Mouse (Mus musculus) right cerebral cortex, postnatal 25 days (tissue): ENCODE measurements around the gene Jpt1.
"Not testable (repeated sequence)": the region's sequence is repeated elsewhere in the genome, so short reads cannot be mapped to it uniquely, and the experiment has no call there.

Experiments
- DNase-seq: peaks from one replicate; pipeline ENCODE4 v3.0.0; 2022

Gene Jpt1

DNA sequence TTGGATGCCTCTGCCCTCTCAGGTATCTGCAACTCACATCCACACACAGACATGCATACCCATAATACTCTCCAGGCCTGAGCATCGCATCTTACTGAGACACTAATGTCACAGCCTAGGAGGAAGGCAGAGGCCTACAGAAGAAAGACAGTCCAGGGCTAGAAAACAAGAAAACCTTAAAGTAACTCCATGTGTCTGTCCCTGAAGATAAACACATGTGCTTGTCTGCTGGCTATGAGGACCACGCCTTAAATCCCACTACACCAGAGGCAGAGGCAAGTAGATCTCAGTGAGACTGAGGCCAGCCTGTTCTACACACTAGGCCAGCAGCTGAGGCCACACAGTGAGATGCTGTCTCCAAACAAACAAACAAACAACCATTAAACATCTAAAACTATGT, 3.1 kb downstream of the Jpt1 start:
- DNase-seq: no peak

DNA sequence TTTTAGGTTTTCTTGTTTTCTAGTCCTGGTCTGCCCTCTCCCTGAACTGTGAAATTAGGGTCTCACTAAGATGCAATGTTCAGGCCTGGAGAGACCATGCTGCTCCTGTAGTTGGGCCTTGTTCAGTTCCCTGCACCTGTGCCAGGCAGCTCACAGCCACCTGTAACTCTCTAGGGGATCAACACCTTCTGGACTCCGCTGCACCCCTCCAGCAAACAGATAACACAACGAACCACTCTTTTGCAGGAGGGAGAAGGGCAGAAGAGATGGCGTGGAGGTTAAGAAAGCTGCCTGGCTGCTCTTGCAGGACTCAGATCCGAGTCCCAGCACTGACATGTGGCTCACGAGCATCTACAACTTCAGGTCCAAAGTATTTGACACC, 3.7 kb downstream of the Jpt1 start:
- DNase-seq: no peak

DNA sequence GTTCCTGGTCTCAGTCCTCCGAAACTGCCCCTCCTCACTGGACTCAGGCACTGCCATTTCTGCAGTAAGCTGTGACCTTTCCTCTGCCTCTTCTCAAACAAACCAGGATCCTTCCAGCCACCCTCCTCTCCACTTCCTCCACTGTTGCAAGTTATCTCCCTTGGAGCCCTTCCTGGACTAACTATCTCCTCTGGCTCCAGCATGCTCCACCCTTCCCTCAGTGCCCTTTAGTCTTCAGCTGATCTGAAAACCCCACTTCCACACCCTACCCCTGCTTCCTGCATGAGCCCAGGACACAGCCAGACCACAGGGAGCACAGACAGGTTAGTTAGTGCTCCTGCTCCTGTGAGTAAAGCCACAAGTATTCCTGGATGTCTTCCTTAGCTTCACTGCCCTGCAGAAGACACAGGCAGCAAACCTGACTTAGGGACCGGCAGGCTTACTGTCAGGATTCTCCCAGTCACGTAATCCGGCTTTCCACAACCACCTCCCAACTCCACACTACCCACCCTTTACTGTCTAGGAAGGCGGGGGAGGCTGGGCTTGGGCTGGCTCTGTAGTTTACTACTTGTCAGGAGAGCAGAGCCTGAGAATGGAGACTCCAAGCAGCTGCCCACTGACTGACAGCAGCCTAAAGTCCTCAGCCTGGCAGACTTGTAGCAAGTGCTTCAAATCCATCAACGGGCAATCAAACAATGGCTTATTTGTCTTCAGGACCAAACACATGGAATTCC, 4.2 kb downstream of the Jpt1 start:
- peak; percentile 17 for DNase-seq

DNA sequence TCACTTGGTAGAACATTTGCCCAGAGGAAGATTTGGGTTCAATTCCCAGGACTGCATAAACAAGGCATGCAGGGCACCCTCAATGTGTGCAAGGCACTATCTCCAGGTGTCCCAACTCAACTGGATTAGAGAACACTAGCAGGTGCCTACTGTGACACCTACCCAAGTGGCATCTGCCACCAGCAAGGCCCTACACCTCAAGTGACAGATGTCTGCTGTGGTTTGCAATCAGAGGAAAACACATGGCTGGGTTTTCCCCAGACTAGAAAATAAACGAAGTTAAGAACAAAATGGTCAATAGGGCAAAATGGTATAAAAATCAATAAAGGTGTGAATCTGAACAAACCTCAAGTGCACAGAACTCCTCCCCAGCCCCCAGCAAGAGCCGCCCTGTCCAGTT, 6.1 kb downstream of the Jpt1 start:
- DNase-seq: no peak

DNA sequence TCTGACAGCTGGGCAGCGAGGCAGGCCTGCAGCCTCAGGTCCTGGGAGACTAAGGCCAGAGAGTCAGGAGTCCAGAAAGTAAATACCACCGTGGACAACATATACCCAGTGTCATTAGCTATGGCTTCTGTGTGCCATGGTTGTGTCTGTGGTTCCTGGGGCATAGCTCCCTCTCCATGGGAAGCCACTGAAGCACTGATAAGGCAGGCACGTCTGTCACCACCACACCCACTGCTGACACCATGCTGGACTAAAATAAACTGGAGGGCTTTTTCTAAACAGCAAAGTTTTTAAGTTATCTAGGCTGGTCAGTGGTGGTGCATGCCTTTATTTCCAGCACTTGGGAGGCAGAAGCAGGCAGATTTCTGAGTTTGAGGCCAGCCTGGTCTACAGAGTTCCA, 7.6 kb downstream of the Jpt1 start:
- DNase-seq: no peak

DNA sequence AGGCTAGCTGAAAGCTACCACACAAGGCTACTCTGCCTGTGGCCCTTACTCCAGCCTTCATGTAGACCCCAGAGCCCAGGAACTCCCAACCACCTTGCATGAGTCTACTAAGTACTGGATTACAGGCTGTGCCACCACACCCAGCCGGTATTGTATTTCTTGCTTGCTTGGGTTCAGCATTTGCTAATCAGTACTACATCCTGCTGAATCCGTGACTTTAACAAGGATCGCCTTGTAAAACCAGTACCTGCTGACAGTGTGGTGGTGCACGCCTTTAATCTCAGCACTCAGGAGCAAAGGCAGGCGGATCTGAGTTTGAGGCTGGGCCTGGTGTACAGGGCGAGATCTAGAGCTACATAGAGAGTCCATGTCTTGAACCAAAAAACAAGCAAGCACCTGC, 11.6 kb downstream of the Jpt1 start:
- DNase-seq: no peak

DNA sequence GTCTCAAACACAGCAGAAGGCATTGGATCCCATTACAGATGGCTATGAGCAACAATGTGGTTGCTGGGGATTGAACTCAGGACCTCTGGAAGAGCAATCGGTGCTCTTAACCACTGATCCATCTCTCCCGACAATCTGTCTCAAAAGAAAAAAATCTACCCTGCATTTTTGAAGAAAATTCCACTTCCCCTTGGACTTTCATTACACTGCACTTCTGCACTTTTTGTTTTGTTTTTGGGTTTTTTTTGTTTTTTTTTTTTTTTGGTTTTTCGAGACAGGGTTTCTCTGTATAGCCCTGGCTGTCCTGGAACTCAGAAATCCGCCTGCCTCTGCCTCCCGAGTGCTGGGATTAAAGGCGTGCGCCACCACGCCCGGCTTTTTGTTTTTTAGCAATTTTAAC, 17.6 kb downstream of the Jpt1 start:
- DNase-seq: not testable (repeated sequence)

DNA sequence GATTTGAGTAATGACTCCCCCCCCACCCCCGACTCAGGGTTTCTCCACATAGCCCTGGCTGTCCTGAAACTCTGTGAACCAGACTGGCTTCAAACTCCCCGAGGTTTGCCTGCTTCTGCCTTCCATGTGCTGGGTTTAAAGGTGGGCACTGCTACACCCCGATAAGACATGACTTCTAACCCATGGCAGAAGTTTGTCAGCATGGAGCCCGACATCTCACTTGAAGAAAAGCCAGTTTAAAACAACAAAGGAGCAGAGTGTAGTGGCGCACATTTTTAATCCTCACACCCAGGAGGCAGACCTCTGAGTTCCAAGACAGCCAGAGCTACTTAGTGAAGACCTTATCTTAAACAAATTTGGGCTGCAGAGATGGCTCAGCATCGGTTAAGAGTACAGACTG, 21.8 kb downstream of the Jpt1 start:
- no peak for DNase-seq

DNA sequence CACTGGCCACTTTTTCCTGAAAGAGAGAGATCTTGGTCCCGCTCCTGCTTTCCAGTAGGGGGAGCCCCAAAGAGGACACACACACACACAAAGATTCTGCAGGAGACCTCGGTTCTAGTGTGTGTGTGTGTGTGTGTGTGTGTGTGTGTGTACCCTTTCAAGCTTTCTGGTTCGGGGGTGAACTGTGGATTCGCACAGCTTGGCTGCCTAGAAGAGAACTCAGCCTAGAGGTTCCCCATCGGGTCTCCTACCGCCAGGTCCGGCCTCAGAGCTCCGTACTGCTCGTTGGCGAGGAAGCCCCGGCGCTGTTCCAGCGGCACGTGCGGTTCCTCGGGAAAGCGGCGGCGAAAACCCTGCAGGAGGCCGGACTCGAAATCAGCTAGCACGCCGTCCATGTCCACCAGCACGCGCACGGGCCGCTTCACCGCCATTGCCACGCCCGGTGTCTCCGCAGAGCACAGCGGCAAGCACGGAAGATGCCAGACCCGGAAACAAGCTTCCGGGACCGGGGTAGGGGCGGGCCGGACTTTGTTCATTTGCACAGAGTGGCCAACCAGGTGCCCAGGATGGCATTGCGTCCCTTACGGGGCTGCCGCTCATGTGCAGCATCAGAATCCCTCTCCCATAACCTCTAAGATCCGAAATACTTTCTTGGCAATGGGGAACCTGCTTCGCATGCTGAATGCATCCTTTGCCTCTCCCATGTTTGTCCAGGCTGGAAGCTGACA, 22.7 kb downstream of the Jpt1 start, which contains the start of gene Nt5c:
TSS of gene Nt5c (minus strand) at position 507 of the 728 bp plus-strand sequence.
- peak; percentile 87 for DNase-seq

DNA sequence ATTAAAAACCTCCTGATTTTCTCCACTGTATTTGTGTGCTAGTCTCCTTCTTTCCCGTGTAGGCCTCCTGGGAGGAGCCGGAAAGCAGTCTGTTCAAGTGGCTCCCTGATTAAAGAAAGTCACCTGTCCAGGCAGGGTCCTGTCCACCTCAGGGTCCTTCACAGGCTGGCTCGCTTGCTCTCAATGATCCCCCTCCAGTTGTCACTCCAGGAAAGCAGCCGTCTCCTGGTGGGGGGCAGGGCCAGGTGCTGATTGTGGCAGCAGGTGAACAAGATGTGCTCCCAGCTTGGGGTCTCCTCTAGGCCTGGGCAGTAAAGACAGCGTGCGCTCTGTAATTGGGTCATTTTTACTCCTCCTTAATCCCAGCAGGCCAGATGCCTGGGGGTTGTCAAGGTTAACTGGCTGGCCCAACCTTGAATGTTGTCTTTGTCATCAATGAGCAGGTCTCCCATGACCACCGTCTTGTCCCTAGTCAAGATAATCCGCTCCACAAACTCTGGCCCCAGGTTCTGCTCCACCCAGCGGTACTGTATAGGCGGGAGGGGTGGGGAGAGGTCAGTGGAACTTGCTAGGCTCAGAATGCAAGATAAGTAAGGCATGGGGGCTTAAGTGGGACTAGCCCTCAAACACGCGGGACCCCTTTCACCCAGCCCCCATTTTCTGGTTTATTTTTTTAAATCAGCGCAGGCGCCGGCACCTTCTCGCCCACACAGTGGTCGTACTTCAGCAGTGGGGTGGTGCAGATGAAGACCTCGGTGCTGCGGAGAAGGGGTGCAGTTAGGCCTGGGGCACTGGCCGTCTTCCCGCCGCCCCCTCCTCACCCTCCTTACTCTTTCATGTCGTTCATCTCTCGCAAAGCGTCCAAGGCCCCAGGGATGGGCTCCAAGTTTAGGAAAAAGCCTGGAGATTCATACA, 23.5 kb downstream of the Jpt1 start:
- DNase-seq: no peak

DNA sequence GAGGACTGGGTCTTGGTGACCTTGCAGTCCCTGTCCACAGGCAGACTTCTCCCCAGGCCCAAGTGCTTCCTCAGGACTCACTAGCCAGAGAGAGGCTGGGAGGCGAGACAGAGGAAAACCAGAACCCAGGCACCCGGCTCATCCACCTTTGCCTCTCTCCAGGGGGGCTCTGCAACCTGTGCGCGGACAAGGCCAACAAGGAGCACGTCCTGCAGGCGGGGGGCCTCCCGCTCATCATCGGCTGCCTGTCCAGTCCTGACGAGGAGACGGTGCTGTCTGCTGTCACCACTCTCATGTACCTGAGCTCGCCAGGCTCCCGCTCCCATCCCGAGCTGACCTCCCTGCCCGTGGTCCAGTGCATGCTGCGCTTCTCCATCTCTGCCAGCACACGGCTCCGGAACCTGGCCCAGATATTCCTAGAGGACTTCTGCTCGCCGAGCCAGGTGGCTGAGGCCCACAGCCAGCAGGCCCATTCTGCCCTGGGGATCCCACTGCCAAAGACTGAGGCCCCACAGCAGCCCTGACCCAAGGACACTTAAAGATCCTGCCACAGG, 25.6 kb downstream of the Jpt1 start:
- DNase-seq: no peak

DNA sequence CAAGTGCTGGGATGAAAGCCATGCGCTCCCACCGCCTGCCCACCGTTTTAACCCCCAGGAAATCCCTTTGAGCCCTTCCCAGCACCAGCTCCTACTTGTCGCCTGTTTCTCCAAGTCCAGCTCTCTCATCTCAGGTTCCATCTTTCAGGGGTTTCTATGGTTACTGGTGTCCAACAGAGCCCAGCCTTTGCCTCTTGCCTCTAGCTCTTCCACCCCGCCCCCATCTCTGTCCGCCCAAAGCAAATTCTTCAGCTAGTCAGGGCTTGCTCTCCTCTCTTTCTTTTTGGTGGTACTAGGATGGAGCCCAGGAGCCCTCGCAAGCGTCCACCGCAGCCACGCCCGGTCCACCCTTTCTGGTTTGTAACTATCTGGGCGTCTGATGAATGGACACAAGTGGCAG, 29.0 kb downstream of the Jpt1 start:
- DNase-seq: no peak

DNA sequence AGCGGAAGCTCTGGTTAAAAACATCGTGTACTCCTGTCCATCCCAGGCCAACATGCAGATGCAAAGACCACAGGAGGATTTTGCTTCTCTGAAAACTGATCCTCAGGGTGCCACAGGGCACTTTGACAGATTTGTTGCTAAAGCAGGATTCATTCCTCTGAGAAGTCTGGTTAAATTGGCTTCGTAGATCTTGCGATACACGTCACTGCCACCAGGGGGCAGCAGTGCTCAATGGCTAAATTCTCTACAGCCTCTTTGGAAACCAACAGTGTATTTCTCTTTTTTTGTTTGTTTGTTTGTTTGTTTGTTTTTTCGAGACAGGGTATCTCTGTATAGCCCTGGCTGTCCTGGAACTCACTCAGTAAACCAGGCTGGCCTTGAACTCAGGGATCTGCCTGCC, 30.5 kb downstream of the Jpt1 start:
- DNase-seq: peak; percentile 70

DNA sequence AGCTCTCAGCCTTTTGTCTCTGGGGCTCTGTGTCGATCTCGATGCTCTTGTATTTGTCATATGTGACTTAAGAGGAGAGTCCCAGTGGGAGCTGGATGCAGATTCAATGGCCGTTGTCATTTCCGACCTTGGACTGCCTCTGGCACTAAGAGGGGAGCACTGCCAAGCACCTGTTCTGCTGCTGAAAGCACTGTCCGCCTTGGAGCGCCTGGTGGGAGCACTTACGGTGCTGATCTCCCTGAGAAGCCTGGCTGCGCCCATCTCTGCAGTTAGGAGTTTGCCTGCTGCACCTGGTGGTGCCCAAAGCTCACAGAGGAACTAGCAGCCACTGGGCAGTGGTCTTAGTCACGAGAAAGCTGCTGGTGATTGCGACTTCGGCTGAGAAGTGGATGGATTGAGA, 30.9 kb downstream of the Jpt1 start:
- DNase-seq: no peak

DNA sequence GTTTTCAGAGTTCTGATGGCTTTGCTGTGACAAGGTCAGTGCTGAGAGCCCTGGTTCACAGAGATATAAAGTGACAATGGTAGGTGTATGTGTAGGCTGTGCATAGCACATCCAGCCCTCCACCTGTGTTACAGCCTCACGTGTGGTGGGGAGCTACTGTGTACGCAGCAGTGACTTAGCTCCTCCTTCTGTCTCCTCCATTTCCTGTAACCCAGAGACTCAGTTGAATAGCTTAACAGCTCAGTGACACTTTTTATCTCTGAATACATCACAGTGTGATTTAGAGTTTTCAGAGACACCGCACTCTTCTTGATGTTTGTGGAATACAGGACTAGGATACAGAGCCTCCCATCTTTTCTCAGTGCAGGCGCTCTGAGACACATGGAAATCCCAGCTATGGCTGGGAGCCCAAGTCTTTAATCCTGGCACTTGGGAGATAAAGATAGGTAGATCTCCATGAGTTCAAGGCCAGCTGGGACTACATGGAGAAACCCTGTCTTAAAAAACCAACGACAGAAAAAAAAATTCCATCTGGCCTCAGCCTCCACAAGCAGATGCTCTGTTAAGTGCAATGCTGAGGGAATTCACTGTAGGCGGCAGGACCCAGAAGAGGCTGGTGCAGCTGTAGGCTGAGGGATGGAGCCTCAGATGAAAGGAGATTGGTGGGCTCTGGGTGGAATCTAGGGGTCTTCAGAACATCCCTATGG, 32.5 kb downstream of the Jpt1 start:
- DNase-seq: peak; percentile 71

DNA sequence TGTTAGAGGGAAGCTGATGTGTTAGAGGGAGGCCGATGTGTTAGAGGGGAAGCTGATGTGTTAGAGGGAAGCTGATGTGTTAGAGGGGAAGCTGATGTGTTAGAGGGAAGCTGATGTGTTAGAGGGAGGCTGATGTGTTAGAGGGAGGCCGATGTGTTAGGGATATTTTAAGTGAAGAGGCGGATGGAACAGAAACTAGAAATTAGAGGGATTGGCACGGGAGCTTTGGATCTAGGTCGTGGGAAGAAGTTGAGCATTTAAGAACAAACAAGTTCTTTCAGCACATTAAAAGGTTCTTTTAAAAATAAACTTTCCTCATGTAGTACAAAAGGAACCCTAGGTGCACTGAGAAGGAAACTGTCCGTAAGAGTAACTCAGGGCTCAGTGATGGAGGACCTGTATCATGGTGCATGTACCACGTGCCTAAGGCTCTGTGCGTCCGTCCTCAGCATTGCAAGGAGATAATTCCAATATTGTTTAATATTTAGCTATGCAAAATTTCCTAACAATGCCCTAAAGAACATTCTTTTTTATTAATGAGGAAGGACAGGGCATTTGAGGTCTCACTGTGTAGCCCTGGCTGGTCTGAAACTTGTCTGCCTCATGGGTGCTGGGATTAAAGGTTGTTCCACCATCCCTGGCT, 35.8 kb downstream of the Jpt1 start:
- no peak for DNase-seq

DNA sequence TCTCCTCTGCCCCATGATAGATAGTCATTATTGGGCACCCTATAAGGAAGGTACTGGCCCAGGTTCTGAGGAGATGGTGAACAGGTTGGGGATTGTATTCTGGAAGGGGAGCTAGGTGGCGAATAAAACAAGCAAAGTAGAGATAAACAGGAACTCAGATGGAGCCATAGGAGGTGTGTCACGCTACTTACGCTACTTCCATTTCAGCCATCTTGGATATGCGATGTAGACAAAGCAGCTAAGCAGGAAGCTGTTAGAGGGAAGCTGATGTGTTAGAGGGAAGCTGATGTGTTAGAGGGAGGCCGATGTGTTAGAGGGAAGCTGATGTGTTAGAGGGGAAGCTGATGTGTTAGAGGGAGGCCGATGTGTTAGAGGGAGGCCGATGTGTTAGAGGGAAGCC, 36.8 kb downstream of the Jpt1 start:
- DNase-seq: not testable (repeated sequence)

DNA sequence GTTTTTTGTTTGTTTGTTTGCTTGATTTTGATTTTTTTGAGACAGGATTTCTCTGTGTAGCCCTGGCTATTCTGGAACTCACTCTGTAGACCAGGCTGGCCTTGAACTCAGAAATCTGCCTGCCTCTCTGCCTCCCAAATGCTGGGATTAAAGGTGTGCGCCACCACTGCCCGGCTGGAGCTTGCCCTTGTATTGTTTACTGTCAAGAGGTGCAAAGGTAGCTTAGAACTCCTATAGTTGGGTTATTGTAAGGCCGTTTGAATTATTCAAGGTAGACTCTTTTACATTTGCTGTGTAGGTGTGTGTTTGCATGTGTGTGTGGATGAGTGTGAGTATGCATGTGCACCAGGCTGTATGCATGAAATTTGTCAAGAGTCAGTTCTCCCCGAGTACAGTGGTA, 37.6 kb downstream of the Jpt1 start:
- DNase-seq: not testable (repeated sequence)

DNA sequence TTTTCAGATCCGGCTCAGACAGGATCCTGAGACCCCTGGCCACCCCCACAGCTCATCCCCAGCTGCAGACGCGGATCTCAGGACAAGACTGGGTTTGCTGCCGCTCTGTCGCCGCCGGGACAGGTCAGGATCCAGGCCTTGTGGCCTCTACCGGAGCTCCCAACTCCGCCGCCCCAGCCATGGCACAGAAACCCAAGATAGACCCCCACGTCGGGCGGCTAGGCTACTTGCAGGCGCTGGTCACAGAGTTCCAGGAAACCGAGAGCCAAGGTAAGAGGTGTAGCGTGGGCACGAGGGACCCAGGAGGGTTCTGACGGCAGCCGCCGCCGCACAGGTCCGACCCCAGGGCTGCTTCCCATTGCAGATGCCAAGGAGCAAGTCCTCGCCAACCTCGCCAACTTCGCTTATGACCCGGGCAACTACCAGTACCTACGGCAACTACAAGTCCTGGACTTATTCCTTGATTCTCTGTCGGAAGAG, 38.4 kb downstream of the Jpt1 start:
- DNase-seq: no peak

DNA sequence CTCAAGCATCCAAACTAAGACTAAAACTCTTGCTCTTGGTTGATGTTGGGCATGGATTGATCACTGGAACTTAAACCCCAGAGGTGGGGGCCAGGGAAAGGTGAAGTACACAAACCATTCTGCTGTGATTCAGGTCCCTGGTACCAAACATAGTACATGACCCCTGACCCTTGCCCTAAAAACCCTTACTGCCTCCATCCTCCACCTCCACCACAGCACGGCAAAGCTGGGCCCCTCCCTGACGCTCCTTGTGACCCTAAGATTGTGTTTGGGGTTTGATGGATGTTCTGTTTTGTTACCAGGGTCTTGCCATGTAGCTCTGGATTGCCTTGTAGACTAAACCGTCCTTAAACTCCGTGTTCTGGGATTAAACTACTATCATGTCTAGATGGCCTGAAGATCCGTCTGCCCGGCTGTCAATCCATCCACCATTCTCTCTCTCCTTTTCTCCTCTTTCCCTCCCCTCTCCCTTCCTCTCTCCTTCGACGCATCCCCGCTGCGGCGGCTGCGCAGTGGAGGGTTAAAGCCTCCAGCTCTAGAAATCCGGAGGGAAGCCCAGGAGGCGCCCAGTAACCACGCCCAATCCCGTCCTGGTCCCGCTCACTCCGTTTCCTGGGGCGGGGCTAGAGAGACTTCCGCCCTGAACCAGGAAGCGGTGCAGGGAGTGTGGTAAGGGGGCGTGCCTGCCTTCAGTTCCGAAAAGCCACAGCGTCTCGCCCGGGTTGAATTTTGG, 39.0 kb downstream of the Jpt1 start, which contains the start of gene Armc7:
TSS of gene Armc7 (plus strand) at position 643 of the 733 bp plus-strand sequence.
- DNase-seq: peak; percentile 94
